Mouse (Mus musculus) bone marrow, adult 2 months (tissue): ENCODE measurements around the gene Neurog1.

ENCODE experiments used
- CTCF ChIP-seq: fragments of 200-500 bp; IDR thresholded peaks from 2 replicates; pipeline ENCODE4 v1.5.1; 2011; ENCODE audit warnings: low read length, control low read depth; ENCODE audit not compliant: control insufficient read depth, insufficient read depth
- POLR2A ChIP-seq: fragments of 200-500 bp; IDR thresholded peaks from 2 replicates; pipeline ENCODE4 v1.6.1; 2011; ENCODE audit warnings: low read depth, mild to moderate bottlenecking, control low read depth, low read length, borderline replicate concordance; ENCODE audit not compliant: control insufficient read depth

GRCm38 (mm10) chr13:56289261-56289660 is 37.3 kb upstream of the Neurog1 start:
- no peak for TF ChIP-seq CTCF
- no peak for TF ChIP-seq POLR2A
